Mouse (Mus musculus) lung, adult 2 months (tissue): ENCODE measurements around the gene Cep57l1. TPM values are rescaled to one million over a fixed set of nuclear protein-coding genes. Genes with fewer than 3 reads are reported as not detected.
A peak's percentile ranks its signal among the peaks of the same experiment; 100 is the strongest.

ENCODE experiments used
- DNase-seq: peaks from one replicate; pipeline ENCODE4 v3.0.0; 2022
- H3K4me1 ChIP-seq: fragments of 200-500 bp; 2 replicates; pipeline ENCODE4 v1.6.1; 2011; ENCODE audit warnings: low read length; ENCODE audit not compliant: control insufficient read depth, insufficient read depth
- H3K4me3 ChIP-seq: fragments of 200-500 bp; replicated peaks from 2 replicates; pipeline ENCODE3; 2011; ENCODE audit warnings: low read depth, mild to moderate bottlenecking, control low read depth, low read length; ENCODE audit errors: extremely low read depth
- CTCF ChIP-seq: fragments of 200-500 bp; IDR thresholded peaks from 2 replicates; pipeline ENCODE4 v1.5.1; 2011; ENCODE audit warnings: mild to moderate bottlenecking, low read length, control low read depth; ENCODE audit not compliant: insufficient read depth
- POLR2A ChIP-seq: fragments of 200-500 bp; IDR thresholded peaks from 2 replicates; pipeline ENCODE4 v1.6.1; 2011; ENCODE audit warnings: low read depth, mild to moderate bottlenecking, control low read depth, low read length, borderline replicate concordance; ENCODE audit errors: extremely low read depth
- WGBS: fragments of 180-500 bp; shearing (Covaris S2); methylation state at CpG from one replicate; pipeline ENCODE4 v1.1.7; 2018; 5-methylcytosine and 5-hydroxymethylcytosine counted together
- polyA plus RNA-seq: library from polyadenylated mRNA; depleted of rRNA; stranded (reverse); fragments of >200 nt; gene quantifications from 2 replicates; pipeline ENCODE4 v1.2.3, GENCODE M21; 2012

The Cep57l1 gene
- polyA plus RNA-seq, 1 experiment: 1.4 TPM

- no peaks in the 10 kb centered on the region for H3K4me1 ChIP-seq
- TF ChIP-seq POLR2A (no peak), CTCF (no peak)
- H3K4me3 ChIP-seq: no peak overlapping the region
- DNase-seq: no peak
- WGBS: 97% methylated on average over 8 of the region's 8 CpGs
Measured at GRCm38 (mm10) chr10:41797253-41797652, 12.4 kb downstream of the Cep57l1 start.

GRCm38 (mm10) chr10:41792375-41792774, 17.3 kb downstream of the Cep57l1 start:
- 96% methylated on average over 6 of the region's 6 CpGs for WGBS

DNA sequence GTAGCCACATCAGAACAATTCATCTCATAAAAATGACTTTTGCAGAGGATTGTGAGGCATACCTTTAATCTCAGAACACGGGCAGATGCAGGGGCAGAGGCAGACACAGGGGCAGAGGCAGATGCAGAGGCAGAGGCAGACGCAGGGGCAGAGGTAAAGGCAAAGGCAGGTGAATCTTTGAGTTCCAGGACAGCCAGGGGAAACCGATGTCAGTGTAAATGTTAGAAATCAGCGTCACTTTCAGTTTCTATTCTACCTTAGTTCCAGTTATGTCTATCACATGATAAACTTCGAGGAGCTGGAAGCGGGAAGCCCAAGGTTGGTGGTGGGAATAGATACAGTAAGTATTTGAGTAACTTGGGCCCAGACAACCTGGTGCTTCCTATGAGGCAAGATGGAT, 42.4 kb downstream of the Cep57l1 start:
- Histone ChIP-seq H3K4me1 (no peaks in the 10 kb centered on the region), H3K4me3 (no peak overlapping the region)
- TF ChIP-seq POLR2A (no peak), CTCF (no peak)
- DNase-seq: no peak
- 88% methylated on average over 6 of the region's 6 CpGs for WGBS

More at GRCm38 (mm10) chr10:41792375-41792774, 17.3 kb downstream of the Cep57l1 start:
- DNase-seq: no peak
- Histone ChIP-seq H3K4me3 (no peak overlapping the region), H3K4me1 (no peaks in the 10 kb centered on the region)
- TF ChIP-seq CTCF: no peak

GRCm38 (mm10) chr10:41766280-41766679, 43.4 kb downstream of the Cep57l1 start:
- no peaks in the 10 kb centered on the region for H3K4me1 ChIP-seq
- DNase-seq: no peak
- WGBS: 69% methylated on average over 4 of the region's 4 CpGs
- H3K4me3 ChIP-seq: no peak overlapping the region
- TF ChIP-seq CTCF: no peak
- no peak for TF ChIP-seq POLR2A

GRCm38 (mm10) chr10:41765586-41765985, 44.1 kb downstream of the Cep57l1 start:
- Histone ChIP-seq H3K4me3 (no peak overlapping the region), H3K4me1 (no peaks in the 10 kb centered on the region)
- WGBS: 95% methylated on average over 4 of the region's 4 CpGs
- TF ChIP-seq CTCF: no peak
- TF ChIP-seq POLR2A: no peak
- no peak for DNase-seq

DNA sequence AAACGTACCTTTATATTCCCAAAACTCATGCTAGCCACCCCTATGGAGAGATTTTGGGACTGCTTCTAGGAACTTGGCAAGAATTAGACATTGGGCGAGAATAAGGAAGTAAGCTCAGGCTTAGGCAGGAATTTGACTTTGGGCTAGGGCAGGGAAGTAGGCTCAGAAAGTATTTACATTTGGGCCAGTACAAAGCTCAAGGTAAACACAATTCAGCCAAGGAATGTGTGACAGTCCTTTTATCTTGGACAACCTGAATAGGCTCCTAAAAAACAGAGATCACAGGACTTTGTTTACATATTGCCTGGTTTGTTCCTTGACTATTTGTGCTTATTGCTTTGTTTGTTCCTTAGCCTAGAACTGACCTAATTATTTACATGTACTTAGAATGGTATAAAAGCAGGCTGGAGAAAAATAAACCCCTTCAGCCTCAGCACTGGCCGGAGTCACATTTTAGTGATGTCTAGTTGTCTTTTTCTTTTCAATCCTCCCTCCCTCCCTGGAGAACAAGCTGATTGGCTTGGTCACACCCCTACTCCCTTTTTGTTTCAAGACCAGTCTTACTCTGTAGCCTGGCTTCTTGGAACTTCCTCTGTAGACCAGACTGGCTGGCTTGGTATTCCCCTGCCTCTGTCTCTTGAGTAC, 45.8 kb downstream of the Cep57l1 start:
- TF ChIP-seq CTCF: no peak
- TF ChIP-seq POLR2A: no peak
- no peak for DNase-seq
- Histone ChIP-seq H3K4me3 (no peak overlapping the region), H3K4me1 (no peaks in the 10 kb centered on the region; the same call in 1 of the 2 replicates)
- WGBS: 51% methylated on average over 3 of the region's 3 CpGs

GRCm38 (mm10) chr10:41760866-41761265, 48.8 kb downstream of the Cep57l1 start:
- WGBS: 90% methylated on average over 3 of the region's 3 CpGs

DNA sequence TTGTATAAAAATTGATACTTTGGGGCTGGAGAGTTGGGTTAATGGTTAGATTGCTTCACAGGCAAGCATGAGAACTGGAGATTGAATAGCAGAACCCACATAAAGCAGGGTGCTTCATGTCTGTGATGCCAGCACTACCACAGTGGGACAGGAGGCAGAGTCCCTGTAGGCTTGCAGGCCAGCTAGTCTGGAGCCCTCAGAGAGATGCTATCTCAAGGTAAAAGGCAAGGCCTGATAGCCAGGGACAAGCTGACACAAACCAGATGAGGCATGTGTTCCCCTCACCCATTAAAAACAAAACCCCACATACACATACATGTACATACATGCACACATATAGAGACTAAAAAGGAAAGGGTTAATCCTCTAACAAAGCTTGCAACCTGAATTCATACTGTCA, 51.6 kb downstream of the Cep57l1 start:
- H3K4me1 ChIP-seq: no peaks in the 10 kb centered on the region; the same call in 1 of the 2 replicates
- no peak for TF ChIP-seq POLR2A
- TF ChIP-seq CTCF: no peak
- DNase-seq: no peak
- no peak overlapping the region for H3K4me3 ChIP-seq

More at GRCm38 (mm10) chr10:41760866-41761265, 48.8 kb downstream of the Cep57l1 start:
- TF ChIP-seq CTCF: no peak
- no peak for TF ChIP-seq POLR2A
- Histone ChIP-seq H3K4me1 (no peaks in the 10 kb centered on the region; the same call in 1 of the 2 replicates), H3K4me3 (no peak overlapping the region)
- no peak for DNase-seq

GRCm38 (mm10) chr10:41757226-41757625, 52.4 kb downstream of the Cep57l1 start:
- Histone ChIP-seq H3K4me3 (no peak overlapping the region), H3K4me1 (no peaks in the 10 kb centered on the region; the same call in 1 of the 2 replicates)
- WGBS: 92% methylated on average over 5 of the region's 5 CpGs
- DNase-seq: no peak
- no peak for TF ChIP-seq CTCF
- TF ChIP-seq POLR2A: no peak

- TF ChIP-seq CTCF (no peak), POLR2A (no peak)
- Histone ChIP-seq H3K4me1 (no peaks in the 10 kb centered on the region), H3K4me3 (peak overlapping the region; percentile 36)
- WGBS: 44% methylated on average over 14 of the region's 14 CpGs
- DNase-seq: no peak
Measured at GRCm38 (mm10) chr10:41751867-41752480, 57.7 kb downstream of the Cep57l1 start.

- 80% methylated on average over 3 of the region's 3 CpGs for WGBS
- no peak for TF ChIP-seq POLR2A
- no peaks in the 10 kb centered on the region for H3K4me1 ChIP-seq
- DNase-seq: no peak
- no peak overlapping the region for H3K4me3 ChIP-seq
Measured at GRCm38 (mm10) chr10:41749306-41749705, 60.4 kb downstream of the Cep57l1 start.
